Mouse (Mus musculus): Measurements from ENCODE around the gene Rab3il1. TPM values are rescaled to one million over a fixed set of nuclear protein-coding genes. Genes with fewer than 3 reads are reported as not detected.
A peak's percentile ranks its signal among the peaks of the same experiment; 100 is the strongest.

The Rab3il1 gene
- polyA plus RNA-seq, 1 experiment, result 13.6 TPM

- DNase-seq (ENCODE audit: extremely low spot score in 1 of 2, low spot score in 1 of 2), result no peak
Observed at GRCm38 (mm10) chr19:10003696-10004095, 2.2 kb downstream of the Rab3il1 start.

- DNase-seq (ENCODE audit: extremely low spot score in 1 of 2, low spot score in 1 of 2), result no peak
Observed at GRCm38 (mm10) chr19:10011408-10011807, 9.9 kb downstream of the Rab3il1 start.

GRCm38 (mm10) chr19:10012827-10013278 is 11.4 kb downstream of the Rab3il1 start:
- no peak for DNase-seq (ENCODE audit: extremely low spot score in 1 of 2, low spot score in 1 of 2)

GRCm38 (mm10) chr19:10013348-10013747 is 11.9 kb downstream of the Rab3il1 start:
- no peak for DNase-seq (ENCODE audit: extremely low spot score in 1 of 2, low spot score in 1 of 2)

GRCm38 (mm10) chr19:10013913-10014312 is 12.4 kb downstream of the Rab3il1 start:
- no peak for DNase-seq (ENCODE audit: extremely low spot score in 1 of 2, low spot score in 1 of 2)

- DNase-seq (ENCODE audit: extremely low spot score in 1 of 2, low spot score in 1 of 2), result no peak
Observed at GRCm38 (mm10) chr19:10014824-10015223, 13.4 kb downstream of the Rab3il1 start.

GRCm38 (mm10) chr19:10015442-10015841 is 14.0 kb downstream of the Rab3il1 start:
- DNase-seq (ENCODE audit: extremely low spot score in 1 of 2, low spot score in 1 of 2), result no peak

GRCm38 (mm10) chr19:10016151-10016550 is 14.7 kb downstream of the Rab3il1 start:
- DNase-seq (ENCODE audit: extremely low spot score in 1 of 2, low spot score in 1 of 2), result no peak

- DNase-seq (ENCODE audit: extremely low spot score in 1 of 2, low spot score in 1 of 2), result peak; percentile 48 to 73
Observed at GRCm38 (mm10) chr19:10017637-10018526, 16.4 kb downstream of the Rab3il1 start.

- no peak for DNase-seq (ENCODE audit: extremely low spot score in 1 of 2, low spot score in 1 of 2)
Observed at GRCm38 (mm10) chr19:10018527-10018818, 17.0 kb downstream of the Rab3il1 start.

- DNase-seq (ENCODE audit: extremely low spot score in 1 of 2, low spot score in 1 of 2), result no peak
Observed at GRCm38 (mm10) chr19:10019214-10019760, 17.8 kb downstream of the Rab3il1 start.

- DNase-seq (ENCODE audit: extremely low spot score in 1 of 2, low spot score in 1 of 2), result no peak
Observed at GRCm38 (mm10) chr19:10021981-10022380, 20.5 kb downstream of the Rab3il1 start.

- DNase-seq (ENCODE audit: extremely low spot score in 1 of 2, low spot score in 1 of 2), result peak in 1 of 2 experiments; percentile 75
Observed at GRCm38 (mm10) chr19:10022414-10023303, 21.2 kb downstream of the Rab3il1 start.

GRCm38 (mm10) chr19:10023304-10023758 is 21.9 kb downstream of the Rab3il1 start:
- no peak for DNase-seq (ENCODE audit: extremely low spot score in 1 of 2, low spot score in 1 of 2)

GRCm38 (mm10) chr19:10025169-10025875 is 23.9 kb downstream of the Rab3il1 start:
- DNase-seq (ENCODE audit: extremely low spot score in 1 of 2, low spot score in 1 of 2), result peak in 1 of 2 experiments; percentile 42

GRCm38 (mm10) chr19:10029746-10030145 is 28.3 kb downstream of the Rab3il1 start:
- no peak for DNase-seq (ENCODE audit: extremely low spot score in 1 of 2, low spot score in 1 of 2)

- DNase-seq (ENCODE audit: extremely low spot score in 1 of 2, low spot score in 1 of 2), result peak in 1 of 2 experiments; percentile 85
Observed at GRCm38 (mm10) chr19:10033211-10033973, 31.9 kb downstream of the Rab3il1 start.

GRCm38 (mm10) chr19:10034356-10034755 is 32.9 kb downstream of the Rab3il1 start:
- no peak for DNase-seq (ENCODE audit: extremely low spot score in 1 of 2, low spot score in 1 of 2)

- peak in 1 of 2 experiments; percentile 90 for DNase-seq (ENCODE audit: extremely low spot score in 1 of 2, low spot score in 1 of 2)
Observed at GRCm38 (mm10) chr19:10034785-10035447, 33.4 kb downstream of the Rab3il1 start.
